Mouse (Mus musculus) heart, embryonic 10.5 days (tissue): ENCODE measurements around the gene Nodal. TPM values are rescaled to one million over a fixed set of nuclear protein-coding genes. Genes with fewer than 3 reads are reported as not detected.

Source experiments
- DNase-seq: peaks from one replicate; pipeline ENCODE4 v3.0.0-alpha.2; 2017; ENCODE audit warnings: low spot score
- H3K27ac ChIP-seq: fragments of 300-500 bp; sonication (generic); 2 replicates; pipeline ENCODE4 v1.5.1; 2016; ENCODE audit warnings: mild to moderate bottlenecking
- H3K27me3 ChIP-seq: fragments of 300-500 bp; sonication (generic); 2 replicates; pipeline ENCODE4 v1.6.1; 2016; ENCODE audit warnings: mild to moderate bottlenecking; ENCODE audit not compliant: poor library complexity, insufficient read depth, severe bottlenecking
- H3K36me3 ChIP-seq: fragments of 300-500 bp; sonication (generic); 2 replicates; pipeline ENCODE4 v1.6.1; 2016; ENCODE audit warnings: mild to moderate bottlenecking, moderate library complexity
- H3K4me1 ChIP-seq: fragments of 300-500 bp; sonication (generic); 2 replicates; pipeline ENCODE4 v1.6.1; 2016; ENCODE audit warnings: mild to moderate bottlenecking
- H3K4me3 ChIP-seq: fragments of 300-500 bp; sonication (generic); 2 replicates; pipeline ENCODE4 v1.5.1; 2016; ENCODE audit warnings: mild to moderate bottlenecking, moderate library complexity
- H3K9me3 ChIP-seq: fragments of 300-500 bp; sonication (generic); 2 replicates; pipeline ENCODE4 v1.6.1; 2016; ENCODE audit warnings: mild to moderate bottlenecking, moderate library complexity
- WGBS: fragments of 180-500 bp; shearing (Covaris S2); methylation state at CpG from one replicate; pipeline ENCODE4 v1.1.7; 2016; 5-methylcytosine and 5-hydroxymethylcytosine counted together
- polyA plus RNA-seq: library from polyadenylated mRNA; unstranded; fragments of >200 nt; fragmentation: Nextera tagmentation; extraction: Ambion mirVana; gene quantifications from 2 replicates; pipeline ENCODE4 v1.2.1, GENCODE M21; 2016

Nodal gene
- polyA plus RNA-seq, 1 experiment from 2014 or later = 0.28 TPM

- Histone ChIP-seq H3K4me1 (peaks cover 90% of the 10 kb centered on the region), H3K9me3 (no peaks in the 10 kb centered on the region), H3K27ac (peak overlapping the region; percentile 90)
Measured at GRCm38 (mm10) chr10:61382281-61382731, 35.5 kb upstream of the Nodal start.

DNA sequence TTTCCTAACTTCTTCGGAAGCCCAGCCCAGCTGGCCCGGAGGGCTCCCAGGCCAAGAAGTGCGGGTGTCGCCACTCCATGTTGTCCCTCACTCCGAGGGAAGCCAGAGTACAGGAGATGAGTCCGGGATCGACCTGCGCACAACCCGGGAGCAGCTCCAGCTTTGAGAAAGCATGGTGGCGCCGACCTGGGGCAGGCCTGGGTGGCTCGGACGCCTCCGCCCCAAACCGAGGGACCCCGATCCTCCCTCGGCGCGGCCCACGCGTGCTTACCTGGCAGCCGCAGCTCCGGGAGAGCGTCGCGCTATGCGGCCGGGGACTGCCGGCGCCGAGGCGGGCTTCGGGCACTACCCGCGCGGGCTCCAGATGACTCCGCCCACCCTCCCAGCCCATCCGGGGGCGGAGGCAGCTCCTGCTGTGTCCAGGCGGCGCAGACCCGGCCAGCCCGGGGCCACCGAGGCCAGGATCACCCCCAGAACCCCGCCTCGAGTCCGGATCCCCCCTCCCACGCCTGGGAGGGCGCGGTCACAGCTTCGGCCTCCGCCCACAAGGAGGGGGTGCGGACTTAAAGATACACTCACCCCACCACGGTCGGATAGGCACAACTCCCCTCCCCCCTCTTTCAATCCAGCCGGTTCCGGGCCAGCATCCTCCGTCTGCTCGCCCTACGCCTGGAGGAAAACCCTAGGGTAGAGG lies 34.6 kb upstream of the Nodal start, which contains the start of gene Pald1:
Gene Pald1 (minus strand): TSS at position 510 of the 694 bp plus-strand sequence.
- Histone ChIP-seq H3K9me3 (no peaks in the 10 kb centered on the region), H3K4me3 (peak within 1 kb of the TSS; percentile 81), H3K27me3 (0 out of 2 replicates have a peak, but pooled peaks cover 6% of the 10 kb centered on the region), H3K4me1 (peaks cover 87% of the 10 kb centered on the region), H3K36me3 (peaks cover 2% of the 10 kb centered on the region; the same call in 1 of the 2 replicates), H3K27ac (peak within 1 kb of the TSS; percentile 90)
- DNase-seq = peak; percentile 94
- WGBS = under 1% methylated on average over 55 of the region's 60 CpGs

More at GRCm38 (mm10) chr10:61382281-61382731, 35.5 kb upstream of the Nodal start:
- peak overlapping the region; percentile 81 for H3K4me3 ChIP-seq
- H3K27me3 ChIP-seq = 0 out of 2 replicates have a peak, but pooled peaks cover 6% of the 10 kb centered on the region
- DNase-seq = no peak
- peaks cover 5% of the 10 kb centered on the region; the same call in 1 of the 2 replicates for H3K36me3 ChIP-seq
- 1% methylated on average over 8 of the region's 8 CpGs for WGBS

DNA sequence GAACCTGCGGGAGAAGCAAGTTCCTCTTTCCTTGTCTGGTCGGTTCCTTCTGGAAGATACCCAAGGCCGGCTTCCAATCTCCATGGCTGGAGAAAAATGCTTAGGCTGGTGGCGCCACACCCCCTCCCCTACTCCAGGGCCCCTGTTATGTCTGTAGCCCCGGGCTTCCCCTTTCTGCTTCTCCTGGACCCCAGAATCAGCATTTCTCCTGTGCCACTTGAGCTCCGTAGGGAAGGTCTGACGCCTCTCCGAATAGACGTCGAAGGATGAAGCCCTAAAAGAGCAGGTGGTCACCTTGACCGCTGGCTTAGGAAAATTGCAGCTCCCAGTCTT lies 34.1 kb upstream of the Nodal start:
- 7% methylated on average over 11 of the region's 11 CpGs for WGBS
- no peak for DNase-seq
- Histone ChIP-seq H3K4me1 (peaks cover 82% of the 10 kb centered on the region), H3K4me3 (peak overlapping the region; percentile 81), H3K36me3 (no peaks in the 10 kb centered on the region), H3K27me3 (0 out of 2 replicates have a peak, but pooled peaks cover 6% of the 10 kb centered on the region), H3K9me3 (no peaks in the 10 kb centered on the region), H3K27ac (peak overlapping the region; percentile 90)

DNA sequence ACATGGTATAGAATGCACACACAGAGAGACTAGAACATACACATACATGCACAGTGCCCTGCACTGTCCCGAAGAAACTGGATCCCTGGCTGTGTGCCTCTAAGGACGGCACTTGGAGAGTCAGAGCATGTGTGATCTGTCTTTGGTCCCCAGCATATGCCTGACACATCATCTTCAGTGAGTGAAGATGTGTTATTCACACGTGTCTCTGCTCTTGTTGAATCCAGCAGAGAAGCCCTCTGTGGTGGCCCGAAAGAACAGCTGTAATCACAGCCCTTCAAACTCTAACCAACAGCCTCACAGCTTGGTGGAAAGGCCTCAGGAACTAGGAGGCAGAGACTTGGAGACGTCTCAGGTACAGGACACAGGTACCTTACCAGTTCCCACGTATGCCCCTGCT lies 32.6 kb upstream of the Nodal start:
- no peaks in the 10 kb centered on the region for H3K9me3 ChIP-seq
- DNase-seq = no peak
- WGBS = 74% methylated on average over 6 of the region's 6 CpGs
- peaks cover 67% of the 10 kb centered on the region for H3K4me1 ChIP-seq
- H3K36me3 ChIP-seq = no peaks in the 10 kb centered on the region
- peaks cover 14% of the 10 kb centered on the region; the same call in 1 of the 2 replicates for H3K27me3 ChIP-seq
- no peak overlapping the region for H3K4me3 ChIP-seq
- H3K27ac ChIP-seq = peak overlapping the region; percentile 72

- 27% methylated on average over 6 of the region's 6 CpGs for WGBS
- Histone ChIP-seq H3K36me3 (no peaks in the 10 kb centered on the region), H3K27ac (peak overlapping the region; percentile 72), H3K9me3 (no peaks in the 10 kb centered on the region), H3K4me3 (no peak overlapping the region), H3K4me1 (peaks cover 56% of the 10 kb centered on the region), H3K27me3 (peaks cover 14% of the 10 kb centered on the region; the same call in 1 of the 2 replicates)
- no peak for DNase-seq
Measured at GRCm38 (mm10) chr10:61386284-61386683, 31.5 kb upstream of the Nodal start.

DNA sequence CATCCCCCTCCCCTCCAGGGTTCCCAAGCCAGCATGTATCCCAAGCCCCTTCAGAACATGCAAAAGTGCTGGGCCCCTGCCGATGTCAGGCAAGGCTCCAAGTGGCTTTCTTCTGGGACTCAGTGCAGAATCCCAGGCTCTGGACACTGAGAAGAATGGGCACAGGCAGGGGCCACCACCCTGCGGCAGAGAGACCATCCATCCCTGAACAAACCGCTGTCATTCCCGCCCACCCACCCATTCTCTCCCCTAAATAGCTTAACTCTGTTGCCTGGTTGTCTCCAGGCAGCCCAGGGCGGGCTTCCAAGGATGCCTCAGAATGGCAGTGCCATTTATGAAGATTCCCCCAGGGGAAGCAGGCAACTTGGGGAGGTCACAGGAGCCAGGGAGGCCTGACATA lies 28.8 kb upstream of the Nodal start:
- 83% methylated on average over 5 of the region's 5 CpGs for WGBS
- peaks cover 43% of the 10 kb centered on the region for H3K4me1 ChIP-seq
- H3K27me3 ChIP-seq = peaks cover 18% of the 10 kb centered on the region; the same call in 1 of the 2 replicates
- no peak for DNase-seq
- no peaks in the 10 kb centered on the region for H3K9me3 ChIP-seq
- H3K36me3 ChIP-seq = no peaks in the 10 kb centered on the region
- no peak overlapping the region for H3K4me3 ChIP-seq
- 0 out of 2 replicates have a peak overlapping the region, but pooled peaks have one; percentile 32 for H3K27ac ChIP-seq

GRCm38 (mm10) chr10:61390148-61390547 lies 27.6 kb upstream of the Nodal start:
- H3K36me3 ChIP-seq = no peaks in the 10 kb centered on the region
- no peak for DNase-seq
- H3K4me3 ChIP-seq = no peak overlapping the region
- no peaks in the 10 kb centered on the region for H3K9me3 ChIP-seq
- WGBS = 36% methylated on average over 2 of the region's 2 CpGs
- H3K27me3 ChIP-seq = peaks cover 15% of the 10 kb centered on the region; the same call in 1 of the 2 replicates
- no peak overlapping the region for H3K27ac ChIP-seq
- peaks cover 44% of the 10 kb centered on the region for H3K4me1 ChIP-seq

- DNase-seq = no peak
- WGBS = 32% methylated on average over 4 of the region's 4 CpGs
- peak overlapping the region; percentile 37; the same call in 1 of the 2 replicates for H3K27ac ChIP-seq
Measured at GRCm38 (mm10) chr10:61392584-61392983, 25.2 kb upstream of the Nodal start.

GRCm38 (mm10) chr10:61394476-61395136 lies 23.2 kb upstream of the Nodal start:
- Histone ChIP-seq H3K4me3 (peak overlapping the region; percentile 12; the same call in 1 of the 2 replicates), H3K4me1 (peaks cover 22% of the 10 kb centered on the region), H3K27me3 (peaks cover 6% of the 10 kb centered on the region; the same call in 1 of the 2 replicates), H3K9me3 (no peaks in the 10 kb centered on the region), H3K36me3 (no peaks in the 10 kb centered on the region), H3K27ac (peak overlapping the region; percentile 75)
- 20% methylated on average over 9 of the region's 9 CpGs for WGBS
- peak; percentile 81 for DNase-seq

More at GRCm38 (mm10) chr10:61392584-61392983, 25.2 kb upstream of the Nodal start:
- H3K4me3 ChIP-seq = no peak overlapping the region
- no peaks in the 10 kb centered on the region for H3K36me3 ChIP-seq
- H3K4me1 ChIP-seq = peaks cover 22% of the 10 kb centered on the region
- H3K9me3 ChIP-seq = no peaks in the 10 kb centered on the region
- H3K27me3 ChIP-seq = peaks cover 11% of the 10 kb centered on the region; the same call in 1 of the 2 replicates

GRCm38 (mm10) chr10:61398125-61398524 lies 19.6 kb upstream of the Nodal start:
- no peaks in the 10 kb centered on the region for H3K36me3 ChIP-seq
- no peak for DNase-seq
- H3K4me3 ChIP-seq = no peak overlapping the region
- H3K27ac ChIP-seq = 0 out of 2 replicates have a peak overlapping the region, but pooled peaks have one; percentile 44
- H3K27me3 ChIP-seq = peaks cover 24% of the 10 kb centered on the region
- no peaks in the 10 kb centered on the region for H3K9me3 ChIP-seq
- peaks cover 11% of the 10 kb centered on the region for H3K4me1 ChIP-seq
- WGBS = 42% methylated on average over 3 of the region's 3 CpGs

DNA sequence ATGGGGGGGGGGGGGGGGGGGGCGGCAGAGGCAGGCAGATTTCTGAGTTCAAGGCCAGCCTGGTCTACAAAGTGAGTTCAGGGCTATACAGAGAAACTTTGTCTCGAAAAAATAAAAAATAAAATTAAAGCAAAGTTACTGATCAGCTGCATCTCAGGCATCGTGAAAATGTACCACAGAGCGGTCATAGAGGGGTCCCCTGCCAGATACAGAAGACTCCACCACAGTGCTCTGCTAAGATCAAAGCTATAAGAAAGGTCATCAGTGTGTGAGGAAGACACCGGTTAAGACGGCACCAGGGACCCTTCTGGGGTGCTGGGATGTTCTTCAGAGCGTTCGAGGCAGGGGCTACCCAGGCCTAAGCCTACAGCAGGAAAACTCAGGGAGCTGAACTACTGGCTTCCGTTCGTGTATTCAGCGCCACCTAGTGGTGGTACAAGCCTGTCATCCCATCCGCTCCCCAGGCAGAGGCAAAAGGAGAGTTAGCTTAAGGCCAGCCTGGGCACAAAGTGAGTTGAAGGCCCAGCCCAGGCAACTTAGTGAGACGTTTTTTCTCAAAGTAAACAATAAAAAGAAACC lies 18.5 kb upstream of the Nodal start:
- no peaks in the 10 kb centered on the region for H3K9me3 ChIP-seq
- H3K27ac ChIP-seq = no peak overlapping the region
- peaks cover 8% of the 10 kb centered on the region for H3K4me1 ChIP-seq
- H3K4me3 ChIP-seq = no peak overlapping the region
- DNase-seq = peak; percentile 90
- H3K27me3 ChIP-seq = peaks cover 24% of the 10 kb centered on the region
- 27% methylated on average over 13 of the region's 13 CpGs for WGBS
- H3K36me3 ChIP-seq = no peaks in the 10 kb centered on the region

DNA sequence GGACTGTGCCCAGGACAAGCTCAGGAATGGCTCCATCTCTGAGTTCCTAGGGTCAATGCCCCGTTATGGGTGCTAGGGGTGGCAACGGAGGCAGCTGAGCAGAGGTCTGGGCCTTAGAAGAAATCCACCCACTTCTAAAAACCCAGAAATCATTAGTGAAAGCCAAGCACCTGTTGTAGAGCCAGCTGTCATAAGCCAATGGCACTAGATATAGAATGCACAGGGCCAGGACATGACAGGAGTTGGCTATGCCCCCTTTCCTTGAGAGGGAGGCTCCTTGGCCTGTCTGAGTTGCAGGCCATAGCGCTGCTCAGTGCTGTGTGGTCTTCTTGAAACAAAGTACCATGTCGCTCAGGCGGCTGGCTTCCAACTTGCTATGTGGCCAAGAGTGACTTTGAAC lies 17.4 kb upstream of the Nodal start:
- Histone ChIP-seq H3K27me3 (peaks cover 26% of the 10 kb centered on the region), H3K4me3 (no peak overlapping the region)
- WGBS = 88% methylated on average over 5 of the region's 5 CpGs

More for the DNA sequence above, 17.4 kb upstream of the Nodal start:
- H3K9me3 ChIP-seq = no peaks in the 10 kb centered on the region
- H3K4me1 ChIP-seq = no peaks in the 10 kb centered on the region
- no peak for DNase-seq
- H3K27ac ChIP-seq = no peak overlapping the region
- no peaks in the 10 kb centered on the region for H3K36me3 ChIP-seq
